Mouse (Mus musculus) CD4-positive, CD25-positive, alpha-beta regulatory T cell, adult 2 months (primary cell): Measurements from ENCODE around the gene Rnf6.
"Not testable (repeated sequence)": the region's sequence is repeated elsewhere in the genome, so short reads cannot be mapped to it uniquely, and the experiment has no call there.

Experiments
- DNase-seq: peaks from one replicate; pipeline ENCODE4 v3.0.0-alpha.2; 2012; ENCODE audit warnings: low read depth, low spot score

Rnf6 gene

DNA sequence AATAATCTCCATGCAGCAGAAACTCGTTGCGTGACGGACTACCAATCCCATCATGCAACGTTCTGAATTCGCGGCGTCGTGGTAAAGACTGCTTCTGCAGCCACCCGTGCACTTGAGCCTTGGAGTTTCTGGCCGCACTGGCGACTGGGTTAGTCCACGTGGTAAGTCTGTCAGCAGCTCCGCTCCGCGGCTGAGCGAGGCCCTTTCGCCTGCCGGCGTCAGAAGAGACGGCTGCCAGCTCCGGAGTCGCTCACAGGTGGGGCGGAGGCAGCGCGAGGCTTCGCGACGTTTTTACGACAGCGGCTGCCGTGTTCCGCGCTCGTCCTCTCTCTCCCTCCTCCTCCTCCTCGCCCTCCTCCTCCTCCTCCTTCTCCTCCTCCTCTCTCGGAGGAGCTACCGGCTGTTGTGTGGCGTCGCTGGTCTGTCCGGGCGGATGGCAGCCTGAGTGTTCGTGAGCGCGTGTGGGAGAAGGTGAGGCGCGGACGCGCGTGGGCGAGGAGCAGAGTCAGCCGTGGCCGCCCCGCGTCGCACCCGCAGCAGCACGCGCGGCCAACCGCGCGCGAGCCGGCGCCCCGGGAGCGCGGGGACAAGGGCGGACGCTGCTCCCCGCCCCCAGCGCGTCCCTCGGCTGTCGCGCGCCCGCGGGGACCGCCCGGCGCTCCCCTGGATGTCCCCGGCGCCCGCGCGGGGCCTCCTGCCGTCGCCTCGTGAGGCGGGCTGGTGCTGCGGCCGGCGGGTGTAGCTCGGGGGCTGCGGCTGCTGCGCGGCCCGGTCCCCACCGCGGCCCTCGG lies 9.7 kb upstream of the Rnf6 start, which contains the start of gene Cdk8:
Cdk8 (plus strand) TSS at position 367 of the 791 bp plus-strand sequence.
- DNase-seq, result peak; percentile 97

DNA sequence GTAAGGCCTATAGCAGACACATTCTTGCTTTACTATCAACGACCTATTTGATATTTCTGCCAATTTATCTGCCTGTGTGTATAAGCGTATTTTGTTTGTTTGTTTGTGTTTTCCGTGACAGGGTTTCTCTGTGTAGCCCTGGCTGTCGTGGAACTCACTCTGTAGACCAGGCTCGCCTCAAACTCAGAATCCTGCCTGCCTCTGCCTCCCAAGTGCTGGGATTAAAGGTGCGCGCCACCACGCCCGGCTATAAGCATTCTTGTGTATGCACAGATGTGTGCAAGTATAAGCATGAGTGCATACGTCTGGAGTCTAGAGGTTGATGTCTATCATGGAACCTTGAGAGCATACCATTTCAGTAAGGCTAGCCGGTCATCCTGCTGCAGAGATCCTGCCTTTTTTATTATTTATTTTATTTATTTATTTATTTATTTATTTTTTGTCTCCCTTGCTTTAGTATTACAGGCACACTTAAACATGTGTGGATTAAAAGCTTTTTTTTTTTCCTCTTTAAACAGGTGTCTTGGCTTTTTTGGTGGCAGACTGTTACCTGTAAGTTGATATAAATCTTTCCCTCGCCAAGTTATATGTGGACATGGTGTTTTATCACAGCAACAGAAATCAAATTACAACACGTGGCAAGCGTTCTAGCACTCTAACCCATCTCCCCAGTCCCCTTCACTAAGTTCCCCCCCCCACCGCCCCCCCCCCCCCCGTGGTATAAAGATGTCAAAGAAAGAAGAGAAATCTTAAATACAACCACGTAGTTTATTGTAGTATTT lies 8.7 kb upstream of the Rnf6 start:
- no peak for DNase-seq

DNA sequence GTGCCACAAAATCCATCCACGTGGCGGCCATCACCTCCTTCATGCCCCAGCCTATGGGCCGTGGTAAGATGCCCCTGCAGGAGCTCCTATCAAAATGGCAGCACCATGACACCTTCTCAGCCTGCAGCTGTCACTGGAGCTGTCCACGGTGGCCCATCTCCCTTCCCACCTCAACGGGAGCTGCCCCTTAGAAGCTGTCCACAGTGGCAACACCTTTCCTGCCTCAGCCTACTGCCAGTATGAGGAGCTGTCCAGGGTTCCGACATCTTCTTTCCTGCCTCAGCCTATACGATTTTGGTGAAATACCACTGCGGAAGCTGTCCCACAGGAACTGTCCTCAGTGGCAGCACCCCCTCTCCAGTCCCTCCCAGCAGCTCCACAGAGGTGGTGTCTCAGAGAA lies 6.1 kb upstream of the Rnf6 start:
- no peak for DNase-seq

DNA sequence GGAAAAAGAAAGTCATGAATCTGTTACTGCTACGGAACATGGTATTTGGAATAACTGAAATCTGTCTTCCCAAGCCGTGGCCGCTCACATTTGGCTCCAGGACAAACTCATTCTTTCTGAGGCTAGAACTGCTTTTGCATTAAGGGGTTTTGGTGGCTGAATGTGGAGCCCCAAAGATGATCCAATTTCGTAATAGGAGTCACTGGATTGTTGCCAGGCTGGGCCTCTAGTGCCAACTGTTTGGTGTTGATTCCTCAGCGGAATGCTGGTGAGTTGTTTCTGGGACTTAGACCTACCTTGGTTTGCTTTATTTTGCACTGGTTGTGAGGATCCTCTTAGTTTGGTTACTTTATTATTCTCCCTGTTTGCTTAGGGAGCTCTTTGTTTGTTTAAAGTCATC lies 2.4 kb upstream of the Rnf6 start:
- DNase-seq, result no peak

DNA sequence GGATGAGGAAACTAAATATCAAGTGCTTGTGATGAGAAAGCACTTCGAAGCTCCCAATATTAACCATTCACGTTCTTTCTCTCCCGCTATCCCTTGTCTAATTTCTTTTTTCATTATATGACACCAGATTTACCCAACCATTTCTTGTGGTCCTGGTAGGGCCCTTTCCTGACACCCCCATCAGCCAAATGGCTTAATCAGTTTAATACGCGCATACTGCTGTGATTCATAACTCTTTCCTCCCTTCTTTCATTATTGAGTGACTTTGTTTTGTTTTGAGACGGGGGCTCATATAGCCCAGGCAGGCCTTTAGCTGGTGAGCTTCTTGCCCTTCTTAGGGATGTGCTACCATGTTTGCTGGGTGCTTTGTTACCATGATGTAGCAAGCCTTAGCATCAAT lies 367 bp upstream of the Rnf6 start:
- peak; percentile 8 for DNase-seq

DNA sequence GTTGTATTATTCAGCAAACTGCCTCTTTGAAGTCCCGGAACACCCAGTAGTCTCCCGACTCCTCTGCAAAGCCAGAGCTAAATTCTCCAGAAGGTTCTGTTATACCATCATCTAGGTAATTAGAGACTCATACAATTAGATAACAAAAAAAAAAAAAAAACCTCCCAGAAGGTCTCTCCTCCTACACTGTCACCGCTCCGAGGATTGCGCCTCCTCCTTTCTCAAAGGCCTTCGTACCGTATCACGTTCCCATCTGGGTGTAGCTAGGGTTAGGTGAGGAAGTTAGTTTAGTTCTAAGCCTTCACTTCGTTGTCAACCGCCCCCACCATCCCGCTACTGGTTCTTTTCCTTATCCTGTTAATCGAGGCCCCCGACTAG lies 865 bp downstream of the Rnf6 start:
- DNase-seq, result no peak

DNA sequence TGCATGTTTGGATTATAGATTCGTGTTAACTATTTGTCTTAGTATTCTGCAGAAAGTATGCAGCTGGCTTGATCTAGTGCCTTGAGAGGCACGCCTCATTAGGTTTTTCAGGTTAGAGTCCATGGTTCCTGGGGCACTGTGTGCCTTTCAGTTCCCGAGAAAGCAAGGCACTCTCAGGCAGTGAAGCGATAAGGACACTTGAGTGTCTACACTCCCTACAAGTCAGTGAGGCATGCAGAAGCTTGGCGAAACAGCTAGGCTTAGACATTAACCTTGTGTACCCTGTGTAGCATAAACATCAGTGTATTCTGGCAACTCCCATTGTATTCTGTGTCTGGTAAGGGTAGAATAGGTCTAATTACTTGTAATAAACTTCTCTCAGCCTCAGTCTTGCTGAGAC lies 15.8 kb downstream of the Rnf6 start:
- no peak for DNase-seq

DNA sequence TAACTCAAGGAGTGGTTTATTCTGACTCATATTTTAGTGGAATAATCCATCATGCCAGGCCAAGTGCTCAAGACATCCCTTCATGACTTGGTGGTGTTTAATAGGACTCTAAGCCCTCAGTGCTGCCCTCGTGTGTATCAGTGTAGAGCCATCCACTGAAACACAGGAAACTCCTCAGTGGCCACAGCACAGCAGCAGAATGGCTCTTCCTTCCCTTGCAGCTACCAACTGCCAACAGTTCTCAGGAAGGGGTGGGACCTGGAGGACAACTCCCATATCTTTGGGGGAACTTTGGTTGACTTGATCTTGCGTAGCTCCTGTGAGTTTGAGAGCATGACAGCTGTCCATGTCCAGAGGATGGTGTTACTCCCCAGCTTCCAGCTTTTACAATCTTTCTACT lies 17.4 kb downstream of the Rnf6 start:
- no peak for DNase-seq

DNA sequence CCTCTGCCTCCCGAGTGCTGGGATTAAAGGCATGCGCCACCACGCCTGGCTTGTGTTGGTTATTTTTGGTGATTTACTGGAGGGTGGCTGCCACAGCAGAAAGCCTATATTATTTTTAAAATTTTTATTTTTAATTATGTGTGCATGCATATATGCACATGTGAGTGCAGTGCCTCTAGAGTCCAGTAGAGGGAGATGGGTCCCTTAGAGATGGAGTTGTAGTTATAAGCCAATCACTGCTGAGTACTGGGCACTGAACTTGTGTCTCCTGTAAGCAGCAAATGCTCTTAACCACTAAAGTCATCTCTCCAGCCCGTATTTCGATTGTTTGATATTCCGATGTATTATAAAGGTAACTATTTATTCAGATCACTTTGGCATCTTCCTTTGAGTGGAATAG lies 20.8 kb downstream of the Rnf6 start:
- peak; percentile 12 for DNase-seq

DNA sequence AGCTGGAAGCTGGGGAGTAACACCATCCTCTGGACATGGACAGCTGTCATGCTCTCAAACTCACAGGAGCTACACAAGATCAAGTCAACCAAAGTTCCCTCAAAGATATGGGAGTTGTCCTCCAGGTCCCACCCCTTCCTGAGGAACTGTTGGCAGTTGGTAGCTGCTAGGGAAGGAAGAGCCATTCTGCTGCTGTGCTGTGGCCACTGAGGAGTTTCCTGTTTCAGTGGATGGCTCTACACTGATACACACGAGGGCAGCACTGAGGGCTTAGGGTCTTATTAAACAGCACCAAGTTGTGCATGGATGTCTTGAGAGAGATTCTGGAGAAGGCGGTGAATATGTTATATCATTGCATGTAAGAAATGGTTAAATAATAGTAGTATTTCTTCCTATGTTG lies 21.8 kb downstream of the Rnf6 start:
- DNase-seq, result no peak

DNA sequence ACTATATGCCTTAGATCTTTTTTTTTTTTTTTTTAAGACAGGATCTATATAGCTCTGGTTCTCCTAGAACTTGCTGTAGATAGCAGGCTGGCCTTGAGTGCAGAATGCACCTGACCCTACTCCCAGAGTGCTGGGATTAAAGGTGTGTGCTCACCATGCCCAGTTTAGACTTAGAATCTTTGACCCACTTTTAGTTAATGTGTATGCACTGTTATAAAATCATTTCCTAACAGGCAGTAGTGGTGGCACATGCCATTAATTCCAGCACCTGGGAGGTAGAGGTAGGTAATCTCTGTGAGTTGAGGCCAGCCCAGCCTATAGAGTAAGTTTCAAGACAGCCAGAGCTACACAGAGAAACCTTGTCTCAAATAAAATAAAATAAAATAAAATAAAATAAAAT lies 22.3 kb downstream of the Rnf6 start:
- DNase-seq, result no peak

DNA sequence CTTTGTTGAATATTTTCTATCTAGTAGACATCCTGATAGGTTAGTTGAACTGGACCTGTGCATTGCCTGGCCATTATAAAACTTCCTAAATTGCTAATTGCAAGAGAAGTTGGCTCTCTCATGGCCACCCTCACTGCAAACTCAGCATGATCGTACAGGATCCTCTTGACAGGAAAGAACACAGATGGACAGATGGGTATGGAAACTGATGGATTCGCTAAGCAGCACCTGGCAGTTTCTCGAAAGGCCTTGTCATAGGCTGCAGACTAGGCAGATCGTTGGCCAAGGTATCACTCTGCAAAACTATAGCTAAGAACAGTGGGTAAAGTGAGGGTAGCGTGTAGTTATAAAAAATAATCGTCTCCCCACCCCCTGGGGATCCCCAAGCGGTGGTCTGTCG lies 28.0 kb downstream of the Rnf6 start:
- no peak for DNase-seq

DNA sequence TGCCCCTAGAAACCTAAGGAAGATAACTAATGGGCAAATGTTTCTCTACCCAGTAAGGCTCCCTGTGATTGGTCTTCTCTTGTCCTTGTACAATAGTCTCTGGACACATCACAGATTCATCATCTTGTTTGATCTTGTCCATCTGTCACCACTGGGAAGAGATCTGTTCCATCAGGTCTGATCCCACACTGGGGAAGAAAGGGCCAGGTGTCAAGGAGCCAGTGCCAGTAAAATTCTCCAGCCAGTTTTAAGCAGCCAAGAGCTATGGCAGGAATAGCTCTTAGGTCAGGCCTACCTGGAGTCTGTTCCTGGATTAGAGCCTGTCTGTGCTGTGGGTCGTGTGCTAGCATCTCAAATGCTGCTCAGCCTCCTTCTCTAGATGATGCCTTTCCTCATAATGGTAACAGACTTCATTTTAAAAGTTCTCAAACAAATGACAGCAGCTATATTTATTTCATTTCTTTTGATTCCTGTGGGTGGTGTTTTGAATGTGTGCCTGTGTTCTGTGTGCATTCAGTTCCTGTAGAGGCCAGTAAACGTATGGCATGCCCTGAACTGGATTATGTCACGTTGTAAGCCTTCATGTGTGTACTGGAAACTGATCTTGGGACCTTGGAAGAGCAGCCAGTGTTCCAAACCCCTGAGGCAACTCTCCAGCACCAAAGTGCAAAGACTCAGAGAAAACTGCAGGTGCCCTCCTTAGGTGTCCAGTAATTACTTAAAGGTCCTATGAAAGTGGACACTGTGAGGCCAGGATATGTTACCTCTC lies 30.7 kb downstream of the Rnf6 start:
- DNase-seq, result no peak

DNA sequence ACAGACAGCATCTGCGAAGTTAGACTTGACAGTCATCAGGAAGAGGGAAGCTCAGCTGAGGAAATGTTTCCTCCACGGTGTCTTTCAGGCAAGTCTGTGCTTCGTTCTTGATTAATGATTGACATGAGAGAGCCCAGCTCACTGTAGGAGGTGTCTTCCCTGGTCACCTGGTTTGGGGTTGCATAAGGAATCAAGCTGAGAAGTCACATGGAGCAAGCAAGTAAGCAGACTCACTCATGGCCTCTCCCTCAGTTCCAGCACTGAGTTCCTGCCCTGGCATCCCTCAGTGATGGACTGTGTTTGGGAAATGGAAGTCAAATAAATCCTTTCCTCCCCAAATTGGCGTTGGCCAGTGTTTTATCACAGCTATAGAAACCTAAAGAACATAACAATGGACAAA lies 31.3 kb downstream of the Rnf6 start:
- no peak for DNase-seq

DNA sequence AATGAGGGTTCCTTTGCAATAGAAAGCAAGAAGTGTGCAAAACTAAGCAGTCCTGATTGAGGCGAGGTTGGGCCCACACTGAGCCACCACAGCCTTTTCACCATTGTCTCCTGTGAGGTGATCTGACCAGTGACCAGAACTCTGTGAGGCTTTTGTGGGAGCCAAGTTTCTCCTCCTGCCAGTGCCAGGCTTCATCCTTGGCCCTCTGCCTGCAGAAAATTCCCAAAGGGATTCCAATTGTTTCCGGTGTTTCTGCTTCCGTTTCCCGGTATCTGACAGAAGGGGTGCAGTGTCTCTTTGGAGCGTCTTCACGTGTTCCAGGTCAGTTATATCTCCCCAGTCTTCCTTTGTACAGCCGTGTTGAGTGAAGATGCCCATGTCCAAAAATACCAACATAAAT lies 32.6 kb downstream of the Rnf6 start:
- DNase-seq, result no peak

DNA sequence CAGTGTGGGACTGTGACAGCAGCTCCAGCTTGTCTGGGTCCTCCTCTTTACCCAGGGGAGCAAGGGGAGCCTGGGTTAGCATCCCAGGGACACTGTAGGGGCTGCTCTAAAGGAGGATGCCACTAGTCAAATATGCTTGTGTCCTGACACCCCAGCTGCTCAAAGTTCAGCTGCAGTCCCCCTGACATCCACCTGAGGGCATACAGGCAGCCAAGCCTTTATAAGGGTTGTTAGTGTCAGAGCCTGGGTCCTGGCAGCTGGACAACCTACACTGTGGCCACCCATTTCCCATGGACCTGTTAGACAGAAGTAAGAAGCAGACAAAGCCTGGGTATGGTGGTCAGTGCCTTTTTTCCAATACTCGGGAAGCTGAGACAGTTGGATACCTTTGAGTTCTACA lies 33.2 kb downstream of the Rnf6 start:
- no peak for DNase-seq

DNA sequence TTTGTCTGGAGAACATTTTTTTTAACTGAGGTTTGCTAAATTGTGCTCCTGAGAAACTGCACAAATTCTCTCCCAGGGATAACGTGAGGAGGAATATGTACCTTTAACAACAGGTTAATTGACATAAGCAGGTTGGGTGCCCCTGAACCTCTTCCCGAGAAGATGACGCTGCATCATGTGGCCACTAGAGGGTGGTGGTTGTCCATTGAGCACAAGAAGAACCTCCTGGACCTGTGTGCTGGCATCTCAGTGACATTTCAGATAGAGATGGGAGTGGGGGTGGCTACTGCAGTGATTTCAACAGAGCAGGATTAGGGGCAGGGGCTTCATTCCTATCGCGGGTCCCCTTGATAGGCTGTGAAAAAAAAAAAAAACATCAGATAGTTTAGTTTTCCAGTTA lies 33.9 kb downstream of the Rnf6 start:
- DNase-seq, result peak; percentile 76

DNA sequence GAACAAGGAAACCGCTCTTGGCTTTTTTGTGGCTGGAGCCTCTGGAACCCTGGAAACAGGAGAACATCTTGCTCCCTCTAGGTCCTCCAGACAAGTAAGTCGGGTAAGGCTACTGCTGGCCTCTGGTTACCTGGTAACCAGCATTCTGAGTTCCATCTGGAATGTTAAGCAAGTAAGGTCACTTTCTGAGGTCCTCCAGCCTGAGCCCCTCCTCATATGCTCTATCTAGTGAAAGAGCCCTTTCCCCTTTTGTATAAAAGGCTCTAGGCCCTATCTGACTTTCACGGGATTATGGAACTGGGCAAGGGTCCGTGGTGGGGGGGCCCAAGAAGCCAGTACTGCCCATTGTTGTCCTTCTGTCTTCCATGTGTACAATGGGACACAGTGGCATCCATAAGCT lies 36.2 kb downstream of the Rnf6 start, which contains the start of gene 1700001J03Rik:
1700001J03Rik (minus strand) TSS at position 101 of the 400 bp plus-strand sequence.
- not testable (repeated sequence) for DNase-seq

DNA sequence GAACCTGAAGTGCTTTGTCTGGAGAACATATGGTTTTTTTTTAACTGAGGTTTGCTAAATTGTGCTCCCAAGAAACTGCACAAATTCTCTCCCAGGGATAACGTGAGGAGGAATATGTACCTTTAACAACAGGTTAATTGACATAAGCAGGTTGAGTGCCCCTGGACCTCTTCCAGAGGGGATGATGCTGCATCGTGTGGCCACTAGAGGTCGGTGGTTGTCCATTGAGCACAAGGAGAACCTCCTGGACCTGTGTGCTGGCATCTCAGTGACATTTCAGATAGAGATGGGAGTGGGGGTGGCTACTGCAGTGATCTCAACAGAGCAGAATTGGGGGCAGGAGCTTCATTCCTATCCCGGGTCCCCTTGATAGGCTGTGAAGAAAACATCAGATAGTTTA lies 48.6 kb downstream of the Rnf6 start:
- DNase-seq, result peak; percentile 16

DNA sequence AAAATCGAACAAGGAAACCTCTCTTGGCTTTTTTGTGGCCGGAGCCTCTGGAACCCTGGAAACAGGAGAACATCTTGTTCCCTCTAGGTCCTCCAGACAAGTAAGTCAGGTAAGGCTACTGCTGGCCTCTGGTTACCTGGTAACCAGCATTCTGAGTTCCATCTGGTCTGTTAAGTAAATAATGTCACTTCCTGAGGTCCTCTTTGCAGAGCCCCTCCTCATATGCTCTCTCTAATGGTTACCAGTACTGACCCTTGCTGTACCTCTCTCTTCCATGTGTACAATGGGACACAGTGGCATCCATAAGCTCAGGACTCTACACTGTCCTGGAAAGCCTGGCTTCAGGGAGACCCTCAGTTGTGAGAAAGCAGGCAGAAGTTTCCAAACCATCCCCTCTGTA lies 50.7 kb downstream of the Rnf6 start, which contains the start of gene Gm6309:
Gm6309 (minus strand) TSS at position 101 of the 400 bp plus-strand sequence.
- DNase-seq, result not testable (repeated sequence)

DNA sequence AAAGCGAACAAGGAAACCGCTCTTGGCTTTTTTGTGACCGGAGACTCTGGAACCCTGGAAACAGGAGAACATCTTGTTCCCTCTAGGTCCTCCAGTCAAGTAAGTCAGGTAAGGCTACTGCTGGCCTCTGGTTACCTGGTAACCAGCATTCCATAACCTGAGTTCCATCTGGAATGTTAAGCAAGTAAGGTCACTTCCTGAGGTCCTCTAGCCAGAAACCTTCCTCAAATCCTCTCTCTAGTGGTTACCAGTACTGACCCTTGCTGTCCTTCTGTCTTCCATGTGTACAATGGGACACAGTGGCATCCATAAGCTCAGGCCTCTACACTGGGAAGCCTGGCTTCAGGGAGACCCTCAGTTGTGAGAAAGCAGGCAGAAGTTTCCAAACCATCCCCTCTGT lies 60.9 kb downstream of the Rnf6 start, which contains the start of gene Gm5565:
Gm5565 (minus strand) TSS at position 101 of the 400 bp plus-strand sequence.
- not testable (repeated sequence) for DNase-seq
